Mouse (Mus musculus): Measurements from ENCODE around the gene Emc7.
"Not testable (repeated sequence)": the region's sequence is repeated elsewhere in the genome, so short reads cannot be mapped to it uniquely, and the experiment has no call there.

The Emc7 gene

GRCm38 (mm10) chr2:112454862-112455564 lies at the start of gene Emc7:
TSS of gene Emc7 (plus strand) at chr2:112454997.
- ATAC-seq (ENCODE audit: low TSS enrichment): peak; percentile 97

- no peak for ATAC-seq (ENCODE audit: low TSS enrichment)
These were observed 47.8 kb upstream of the Emc7 start for GRCm38 (mm10) chr2:112407030-112407429.

GRCm38 (mm10) chr2:112425308-112425707 lies 29.5 kb upstream of the Emc7 start:
- ATAC-seq (ENCODE audit: low TSS enrichment): no peak

- ATAC-seq (ENCODE audit: low TSS enrichment): not testable (repeated sequence)
These were observed 26.3 kb upstream of the Emc7 start for GRCm38 (mm10) chr2:112428534-112428933.

- ATAC-seq (ENCODE audit: low TSS enrichment): no peak
These were observed 25.1 kb upstream of the Emc7 start for GRCm38 (mm10) chr2:112429665-112430064.

- ATAC-seq (ENCODE audit: low TSS enrichment): no peak
These were observed 24.4 kb upstream of the Emc7 start for GRCm38 (mm10) chr2:112430403-112430802.

- peak; percentile 83 for ATAC-seq (ENCODE audit: low TSS enrichment)
These were observed 22.3 kb upstream of the Emc7 start for GRCm38 (mm10) chr2:112432523-112432922.

GRCm38 (mm10) chr2:112433359-112433758 lies 21.4 kb upstream of the Emc7 start:
- ATAC-seq (ENCODE audit: low TSS enrichment): no peak

- ATAC-seq (ENCODE audit: low TSS enrichment): no peak
These were observed 18.5 kb upstream of the Emc7 start for GRCm38 (mm10) chr2:112436292-112436691.

- no peak for ATAC-seq (ENCODE audit: low TSS enrichment)
These were observed 17.2 kb upstream of the Emc7 start for GRCm38 (mm10) chr2:112437589-112437988.

GRCm38 (mm10) chr2:112443491-112443890 lies 11.3 kb upstream of the Emc7 start:
- ATAC-seq (ENCODE audit: low TSS enrichment): peak; percentile 99

GRCm38 (mm10) chr2:112445511-112445910 lies 9.3 kb upstream of the Emc7 start:
- ATAC-seq (ENCODE audit: low TSS enrichment): no peak

- ATAC-seq (ENCODE audit: low TSS enrichment): not testable (repeated sequence)
These were observed 6.8 kb upstream of the Emc7 start for GRCm38 (mm10) chr2:112448046-112448445.

GRCm38 (mm10) chr2:112448510-112449059 lies 6.2 kb upstream of the Emc7 start:
- ATAC-seq (ENCODE audit: low TSS enrichment): no peak

- ATAC-seq (ENCODE audit: low TSS enrichment): peak; percentile 50; the same call in 1 of the 2 replicates
These were observed 5.0 kb upstream of the Emc7 start for GRCm38 (mm10) chr2:112449597-112450296.

- ATAC-seq (ENCODE audit: low TSS enrichment): not testable (repeated sequence)
These were observed 2.3 kb upstream of the Emc7 start for GRCm38 (mm10) chr2:112452513-112452912.

GRCm38 (mm10) chr2:112454125-112454861 lies 504 bp upstream of the Emc7 start:
- ATAC-seq (ENCODE audit: low TSS enrichment): peak; percentile 76

- ATAC-seq (ENCODE audit: low TSS enrichment): no peak
These were observed 5.8 kb downstream of the Emc7 start for GRCm38 (mm10) chr2:112460557-112460956.

GRCm38 (mm10) chr2:112469542-112469941 lies 14.7 kb downstream of the Emc7 start:
- ATAC-seq (ENCODE audit: low TSS enrichment): peak; percentile 66

GRCm38 (mm10) chr2:112470961-112471381 lies 16.2 kb downstream of the Emc7 start:
- peak; percentile 69 for ATAC-seq (ENCODE audit: low TSS enrichment)

GRCm38 (mm10) chr2:112472076-112472475 lies 17.3 kb downstream of the Emc7 start:
- ATAC-seq (ENCODE audit: low TSS enrichment): no peak
